Mouse (Mus musculus) hindbrain, embryonic 11.5 days (tissue): ENCODE measurements around the gene Crocc2. TPM values are rescaled to one million over a fixed set of nuclear protein-coding genes. Genes with fewer than 3 reads are reported as not detected.

ENCODE experiments used
- ATAC-seq: fragments of 200-750 bp; cut with Nextera tagmentation; 2 replicates; pipeline ENCODE4 v1.8.0; 2017; ENCODE audit warnings: mild to moderate bottlenecking, moderate TSS enrichment, moderate library complexity; ENCODE audit not compliant: low FRiP score
- DNase-seq: peaks from one replicate; pipeline ENCODE4 v3.0.0-alpha.2; 2015; ENCODE audit warnings: low spot score
- H3K27ac ChIP-seq: fragments of 300-500 bp; sonication (generic); 2 replicates; pipeline ENCODE4 v1.5.1; 2014; ENCODE audit warnings: mild to moderate bottlenecking, low read depth, low read length
- H3K27me3 ChIP-seq: fragments of 300-500 bp; sonication (generic); 2 replicates; pipeline ENCODE4 v1.6.1; 2014; ENCODE audit warnings: mild to moderate bottlenecking, low read length, moderate library complexity, mixed read lengths; ENCODE audit not compliant: control insufficient read depth, insufficient read depth
- H3K36me3 ChIP-seq: fragments of 300-500 bp; sonication (generic); 2 replicates; pipeline ENCODE4 v1.6.1; 2014; ENCODE audit warnings: mild to moderate bottlenecking, low read length, moderate library complexity, mixed read lengths; ENCODE audit not compliant: control insufficient read depth, insufficient read depth
- H3K4me1 ChIP-seq: fragments of 300-500 bp; sonication (generic); replicated peaks from 2 replicates; pipeline ENCODE4 v1.6.1; 2014; ENCODE audit warnings: low read length, mixed read lengths; ENCODE audit not compliant: control insufficient read depth, insufficient read depth
- H3K4me2 ChIP-seq: fragments of 300-500 bp; sonication (generic); replicated peaks from 2 replicates; pipeline ENCODE4 v1.6.1; 2014; ENCODE audit warnings: mild to moderate bottlenecking, low read depth, low read length
- H3K4me3 ChIP-seq: fragments of 300-500 bp; sonication (generic); 2 replicates; pipeline ENCODE4 v1.5.1; 2014; ENCODE audit warnings: low read depth, low read length
- H3K9ac ChIP-seq: fragments of 300-500 bp; sonication (generic); 2 replicates; pipeline ENCODE4 v1.6.1; 2014; ENCODE audit warnings: low read depth, low read length
- H3K9me3 ChIP-seq: fragments of 300-500 bp; sonication (generic); 2 replicates; pipeline ENCODE4 v1.6.1; 2016; ENCODE audit warnings: low read length; ENCODE audit not compliant: control insufficient read depth
- WGBS: fragments of 180-500 bp; shearing (Covaris S2); extraction: QIAGEN DNeasy Blood & Tissue Kit; methylation state at CpG from one replicate; pipeline ENCODE4 v1.1.7; 2014; 5-methylcytosine and 5-hydroxymethylcytosine counted together
- polyA plus RNA-seq: library from polyadenylated mRNA; unstranded; fragments of >200 nt; fragmentation: Nextera tagmentation; extraction: Ambion mirVana; gene quantifications from 2 replicates; pipeline ENCODE4 v1.2.1, GENCODE M21; 2014

Crocc2 gene
- polyA plus RNA-seq, 1 experiment from 2014 or later = 0.09 TPM

GRCm38 (mm10) chr1:93197916-93198315 lies 29.4 kb downstream of the Crocc2 start:
- Histone ChIP-seq H3K9ac (no peak overlapping the region), H3K4me2 (no peak overlapping the region), H3K27ac (no peak overlapping the region), H3K9me3 (no peaks in the 10 kb centered on the region), H3K4me3 (no peak overlapping the region), H3K4me1 (no peaks in the 10 kb centered on the region), H3K36me3 (no peaks in the 10 kb centered on the region), H3K27me3 (no peaks in the 10 kb centered on the region)
- DNase-seq (no peak), ATAC-seq (no peak)
- WGBS = 82% methylated on average over 3 of the region's 3 CpGs

DNA sequence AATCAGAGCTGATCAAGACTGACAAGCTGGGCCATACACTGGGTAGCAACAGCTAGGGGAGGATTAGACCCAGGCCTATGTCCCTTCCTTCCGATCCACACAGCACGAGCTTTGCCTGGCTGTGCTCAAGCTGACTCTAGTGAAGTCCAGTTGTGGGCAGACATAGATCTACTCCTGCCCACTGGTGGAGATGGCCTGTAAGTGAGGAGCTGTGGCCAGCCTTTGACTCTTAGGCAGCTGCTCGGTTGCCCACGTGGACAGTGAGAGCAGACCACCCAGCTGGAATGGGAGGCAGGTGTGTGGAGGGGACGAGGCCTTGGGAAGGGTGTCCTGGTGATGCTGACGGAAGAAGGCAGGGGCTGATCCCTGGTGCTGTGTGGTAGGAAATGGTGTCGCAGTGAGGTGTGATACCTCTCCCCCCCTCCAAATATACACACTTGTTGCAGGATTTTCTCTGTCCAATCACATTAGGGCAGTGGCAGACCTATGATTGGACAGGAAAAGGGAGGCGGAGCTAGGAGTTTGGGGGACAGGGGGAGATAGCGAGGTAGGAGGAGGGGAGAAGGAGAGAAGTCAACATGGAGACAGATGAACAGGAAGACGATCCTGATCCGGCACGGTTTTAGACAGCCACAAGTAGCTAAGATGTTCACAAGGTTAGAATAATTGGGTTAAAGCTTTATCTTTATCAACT lies 37.9 kb downstream of the Crocc2 start:
- H3K27ac ChIP-seq = no peak overlapping the region
- DNase-seq (no peak), ATAC-seq (no peak)
- H3K4me1 ChIP-seq = no peaks in the 10 kb centered on the region
- H3K9ac ChIP-seq = no peak overlapping the region
- H3K4me2 ChIP-seq = no peak overlapping the region
- no peaks in the 10 kb centered on the region for H3K9me3 ChIP-seq
- no peaks in the 10 kb centered on the region for H3K27me3 ChIP-seq
- WGBS = 64% methylated on average over 12 of the region's 12 CpGs
- no peaks in the 10 kb centered on the region for H3K36me3 ChIP-seq
- H3K4me3 ChIP-seq = no peak overlapping the region

- Histone ChIP-seq H3K36me3 (no peaks in the 10 kb centered on the region), H3K9ac (no peak overlapping the region), H3K4me2 (no peak overlapping the region), H3K27me3 (no peaks in the 10 kb centered on the region), H3K4me3 (no peak overlapping the region), H3K27ac (no peak overlapping the region), H3K4me1 (no peaks in the 10 kb centered on the region), H3K9me3 (no peaks in the 10 kb centered on the region)
- ATAC-seq (no peak), DNase-seq (no peak)
- 90% methylated on average over 4 of the region's 4 CpGs for WGBS
Measured at GRCm38 (mm10) chr1:93207536-93208064, 39.1 kb downstream of the Crocc2 start.

DNA sequence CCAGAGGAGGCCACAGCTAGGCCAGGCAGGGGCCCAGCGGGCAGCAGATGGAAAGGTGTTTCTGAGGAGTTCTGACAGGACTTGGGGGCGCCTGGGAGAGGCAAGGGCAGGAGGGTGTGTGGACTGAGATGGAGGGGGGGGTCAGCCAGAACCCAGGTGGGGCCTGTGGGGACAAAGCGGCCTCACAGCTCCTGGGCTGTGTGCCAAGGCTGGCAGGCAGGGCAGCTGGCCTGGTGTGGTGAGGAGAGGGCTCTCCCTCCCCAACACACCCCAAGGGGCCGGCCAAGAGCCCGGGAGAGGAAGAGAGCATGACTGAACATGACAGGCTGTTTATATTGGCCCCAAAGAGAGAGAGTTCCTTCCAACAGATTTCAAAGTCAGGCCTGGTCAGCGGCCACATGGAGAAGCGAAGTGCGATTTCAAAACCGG lies 41.7 kb downstream of the Crocc2 start:
- peak overlapping the region; percentile 47; the same call in 1 of the 2 replicates for H3K27ac ChIP-seq
- no peak overlapping the region for H3K9ac ChIP-seq
- H3K36me3 ChIP-seq = no peaks in the 10 kb centered on the region
- ATAC-seq = peak; percentile 26; the same call in 1 of the 2 replicates
- no peaks in the 10 kb centered on the region for H3K27me3 ChIP-seq
- 61% methylated on average over 9 of the region's 9 CpGs for WGBS
- H3K9me3 ChIP-seq = no peaks in the 10 kb centered on the region
- DNase-seq = no peak
- peaks cover 3% of the 10 kb centered on the region; the same call in 1 of the 2 replicates for H3K4me1 ChIP-seq
- no peak overlapping the region for H3K4me2 ChIP-seq
- no peak overlapping the region for H3K4me3 ChIP-seq

GRCm38 (mm10) chr1:93211019-93211418 lies 42.5 kb downstream of the Crocc2 start:
- 81% methylated on average over 11 of the region's 11 CpGs for WGBS
- Histone ChIP-seq H3K27ac (no peak overlapping the region), H3K27me3 (no peaks in the 10 kb centered on the region), H3K4me1 (peaks cover 3% of the 10 kb centered on the region; the same call in 1 of the 2 replicates), H3K9ac (no peak overlapping the region), H3K9me3 (no peaks in the 10 kb centered on the region), H3K4me2 (no peak overlapping the region), H3K36me3 (no peaks in the 10 kb centered on the region), H3K4me3 (no peak overlapping the region)
- ATAC-seq = no peak
- no peak for DNase-seq

- no peaks in the 10 kb centered on the region for H3K9me3 ChIP-seq
- H3K4me1 ChIP-seq = peaks cover 3% of the 10 kb centered on the region; the same call in 1 of the 2 replicates
- H3K36me3 ChIP-seq = no peaks in the 10 kb centered on the region
- no peaks in the 10 kb centered on the region for H3K27me3 ChIP-seq
- H3K4me2 ChIP-seq = no peak overlapping the region
- no peak overlapping the region for H3K27ac ChIP-seq
- WGBS = 44% methylated on average over 10 of the region's 10 CpGs
- no peak overlapping the region for H3K4me3 ChIP-seq
- ATAC-seq = no peak
- H3K9ac ChIP-seq = no peak overlapping the region
- no peak for DNase-seq
Measured at GRCm38 (mm10) chr1:93211549-93212220, 43.2 kb downstream of the Crocc2 start.

DNA sequence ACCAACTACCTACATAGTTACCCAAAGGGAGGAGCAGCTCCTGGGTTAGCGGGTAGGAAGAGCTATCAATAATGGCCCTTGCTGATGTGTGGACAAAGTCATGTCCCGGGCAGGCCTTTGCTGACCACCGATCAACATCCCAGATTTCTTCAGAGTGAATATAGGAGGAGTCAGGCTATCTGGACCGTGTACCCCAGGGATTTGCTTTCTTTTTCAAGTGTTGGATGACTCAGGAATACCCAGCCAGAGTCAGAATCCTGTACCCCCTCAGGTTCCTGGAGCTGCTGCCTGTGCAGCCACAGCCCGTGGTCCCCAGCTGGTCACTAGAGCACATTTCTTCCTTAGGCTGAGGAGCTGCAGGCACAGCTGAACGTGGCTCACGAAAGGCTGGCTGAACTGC lies 43.9 kb downstream of the Crocc2 start:
- H3K4me2 ChIP-seq = no peak overlapping the region
- DNase-seq (no peak), ATAC-seq (no peak)
- H3K4me3 ChIP-seq = no peak overlapping the region
- H3K4me1 ChIP-seq = peaks cover 3% of the 10 kb centered on the region; the same call in 1 of the 2 replicates
- no peaks in the 10 kb centered on the region for H3K27me3 ChIP-seq
- no peaks in the 10 kb centered on the region for H3K36me3 ChIP-seq
- WGBS = 89% methylated on average over 7 of the region's 7 CpGs
- no peaks in the 10 kb centered on the region for H3K9me3 ChIP-seq
- no peak overlapping the region for H3K9ac ChIP-seq
- H3K27ac ChIP-seq = no peak overlapping the region

- no peak overlapping the region for H3K9ac ChIP-seq
- H3K4me1 ChIP-seq = peaks cover 3% of the 10 kb centered on the region; the same call in 1 of the 2 replicates
- no peak overlapping the region for H3K4me2 ChIP-seq
- no peak overlapping the region for H3K27ac ChIP-seq
- no peaks in the 10 kb centered on the region for H3K36me3 ChIP-seq
- ATAC-seq (no peak), DNase-seq (no peak)
- H3K27me3 ChIP-seq = no peaks in the 10 kb centered on the region
- H3K9me3 ChIP-seq = no peaks in the 10 kb centered on the region
- no peak overlapping the region for H3K4me3 ChIP-seq
- 26% methylated on average over 5 of the region's 5 CpGs for WGBS
Measured at GRCm38 (mm10) chr1:93214612-93215011, 46.1 kb downstream of the Crocc2 start.
